Mouse (Mus musculus) midbrain, embryonic 16.5 days (tissue): ENCODE measurements at regions not wholly inside any gene's neighbourhood (a gene's known extent, or its start where the extent isn't known, plus 50 kb on each side); places are given as distances from the start of the nearest gene placed in this dataset.

Experiments used
- ATAC-seq: fragments of 200-750 bp; cut with Nextera tagmentation; 2 replicates; pipeline ENCODE4 v1.8.0; 2017; ENCODE audit warnings: moderate TSS enrichment
- H3K27ac ChIP-seq: fragments of 300-500 bp; sonication (generic); 2 replicates; pipeline ENCODE4 v1.5.1; 2014; ENCODE audit warnings: mild to moderate bottlenecking, low read length, mixed read lengths
- H3K27me3 ChIP-seq: fragments of 300-500 bp; sonication (generic); 2 replicates; pipeline ENCODE4 v1.6.1; 2014; ENCODE audit warnings: low read depth, low read length, mixed read lengths; ENCODE audit not compliant: control insufficient read depth, insufficient read depth
- H3K36me3 ChIP-seq: fragments of 300-500 bp; sonication (generic); 2 replicates; pipeline ENCODE4 v1.6.1; 2014; ENCODE audit warnings: mild to moderate bottlenecking, low read length, moderate library complexity, mixed read lengths; ENCODE audit not compliant: control insufficient read depth, insufficient read depth
- H3K4me1 ChIP-seq: fragments of 300-500 bp; sonication (generic); 2 replicates; pipeline ENCODE4 v1.6.1; 2014; ENCODE audit warnings: mild to moderate bottlenecking, low read length, mixed read lengths; ENCODE audit not compliant: control insufficient read depth, insufficient read depth
- H3K4me2 ChIP-seq: fragments of 300-500 bp; sonication (generic); 2 replicates; pipeline ENCODE4 v1.6.1; 2014; ENCODE audit warnings: mild to moderate bottlenecking, low read length, mixed read lengths
- H3K4me3 ChIP-seq: fragments of 300-500 bp; sonication (generic); 2 replicates; pipeline ENCODE4 v1.5.1; 2014; ENCODE audit warnings: low read depth, mild to moderate bottlenecking, low read length, moderate library complexity, mixed read lengths
- H3K9ac ChIP-seq: fragments of 300-500 bp; sonication (generic); 2 replicates; pipeline ENCODE4 v1.6.1; 2014; ENCODE audit warnings: low read depth, low read length, mixed read lengths
- H3K9me3 ChIP-seq: fragments of 300-500 bp; sonication (generic); replicated peaks from 2 replicates; pipeline ENCODE4 v1.6.1; 2014; ENCODE audit warnings: mild to moderate bottlenecking, low read length, mixed read lengths; ENCODE audit not compliant: control insufficient read depth, poor library complexity, severe bottlenecking
- WGBS: fragments of 180-500 bp; shearing (Covaris S2); extraction: QIAGEN DNeasy Blood & Tissue Kit; methylation state at CpG from one replicate; pipeline ENCODE4 v1.1.7; 2014; 5-methylcytosine and 5-hydroxymethylcytosine counted together

DNA sequence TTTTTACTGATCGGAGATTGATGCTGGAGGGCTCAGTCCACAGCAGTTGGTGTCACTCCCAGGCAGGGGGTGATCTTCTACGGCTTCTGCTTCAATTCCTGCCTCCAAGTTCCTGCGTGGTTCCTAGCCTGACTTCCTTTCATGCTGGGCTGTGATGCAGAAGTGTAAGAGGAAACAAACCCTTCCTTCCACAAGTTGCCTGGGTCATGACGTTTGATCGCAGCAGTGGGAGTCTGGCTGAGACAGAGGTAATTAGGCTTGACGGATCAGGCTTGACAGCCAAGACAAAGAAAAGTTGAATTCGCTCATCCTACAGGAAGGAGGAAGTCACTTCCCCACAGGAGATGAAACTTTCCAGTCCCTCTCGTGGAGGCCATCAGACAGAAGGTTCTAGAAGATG, 77.2 kb upstream of the Ralgps2 start:
- Histone ChIP-seq H3K4me2 (no peak overlapping the region), H3K9ac (no peak overlapping the region), H3K4me3 (no peak overlapping the region), H3K9me3 (no peaks in the 10 kb centered on the region), H3K4me1 (no peaks in the 10 kb centered on the region; the same call in 1 of the 2 replicates), H3K27ac (no peak overlapping the region), H3K36me3 (no peaks in the 10 kb centered on the region), H3K27me3 (no peaks in the 10 kb centered on the region)
- 32% methylated on average over 8 of the region's 8 CpGs for WGBS
- no peak for ATAC-seq

DNA sequence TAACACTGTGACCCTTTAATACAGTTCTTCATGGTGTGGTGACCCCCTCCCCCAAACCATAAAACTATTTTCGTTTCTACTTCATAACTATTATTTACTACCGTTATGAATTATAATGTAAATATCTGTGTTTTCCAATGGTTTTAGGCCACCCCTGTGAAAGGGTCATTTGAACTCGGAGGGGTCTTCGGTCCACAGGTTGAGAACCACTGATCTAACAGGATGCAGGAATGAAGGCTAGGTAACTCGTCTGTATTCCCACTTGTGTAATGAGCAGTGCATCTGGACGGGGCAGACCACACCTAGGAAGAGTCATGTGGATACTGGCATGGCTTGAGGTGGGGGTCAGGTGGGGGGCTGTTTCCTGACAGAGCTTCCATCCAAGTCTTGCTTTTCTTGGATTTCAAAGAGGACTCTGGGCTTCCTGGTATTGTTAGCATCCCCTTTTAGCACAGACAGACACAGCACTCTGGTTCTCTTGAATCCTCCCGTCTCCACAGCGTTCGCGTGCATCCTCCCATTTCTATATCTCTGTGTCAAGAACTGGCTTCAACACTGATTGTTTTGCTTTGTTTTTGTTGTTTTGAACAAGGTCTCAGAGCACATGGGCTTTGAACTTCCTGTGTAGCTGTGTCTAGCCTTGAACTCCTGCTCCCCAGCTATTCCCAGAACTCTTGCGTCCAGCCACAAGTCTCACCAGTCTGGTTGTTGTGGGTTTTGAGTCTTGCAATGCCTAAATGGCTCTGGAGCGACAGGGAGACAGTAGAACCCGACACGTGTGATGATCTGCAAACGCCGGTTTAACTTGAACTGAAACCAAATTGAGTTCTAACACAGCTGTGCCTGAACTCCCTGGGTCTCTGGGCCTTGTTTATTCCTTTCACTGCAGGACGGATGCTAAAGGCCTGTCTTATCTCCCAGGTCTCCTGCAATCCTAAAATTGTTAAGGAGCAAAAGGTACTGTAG, 75.4 kb upstream of the Ralgps2 start:
- no peak for ATAC-seq
- no peak overlapping the region for H3K9ac ChIP-seq
- WGBS, result 87% methylated on average over 17 of the region's 17 CpGs
- no peak overlapping the region for H3K4me2 ChIP-seq
- no peak overlapping the region for H3K27ac ChIP-seq
- no peaks in the 10 kb centered on the region; the same call in 1 of the 2 replicates for H3K4me1 ChIP-seq
- H3K36me3 ChIP-seq, result no peaks in the 10 kb centered on the region
- no peaks in the 10 kb centered on the region for H3K9me3 ChIP-seq
- H3K27me3 ChIP-seq, result no peaks in the 10 kb centered on the region
- H3K4me3 ChIP-seq, result no peak overlapping the region

- 66% methylated on average over 7 of the region's 7 CpGs for WGBS
- no peak overlapping the region for H3K27ac ChIP-seq
- H3K4me1 ChIP-seq, result no peaks in the 10 kb centered on the region; the same call in 1 of the 2 replicates
- H3K9me3 ChIP-seq, result no peaks in the 10 kb centered on the region
- no peak overlapping the region for H3K9ac ChIP-seq
- H3K27me3 ChIP-seq, result no peaks in the 10 kb centered on the region
- H3K4me2 ChIP-seq, result no peak overlapping the region
- ATAC-seq, result no peak
- no peaks in the 10 kb centered on the region for H3K36me3 ChIP-seq
- no peak overlapping the region for H3K4me3 ChIP-seq
These were observed 74.2 kb upstream of the Ralgps2 start for GRCm38 (mm10) chr1:157013669-157014048.

GRCm38 (mm10) chr1:157012950-157013668, 73.7 kb upstream of the Ralgps2 start:
- no peaks in the 10 kb centered on the region; the same call in 1 of the 2 replicates for H3K4me1 ChIP-seq
- ATAC-seq, result no peak
- no peaks in the 10 kb centered on the region for H3K9me3 ChIP-seq
- no peak overlapping the region for H3K9ac ChIP-seq
- H3K27ac ChIP-seq, result no peak overlapping the region
- H3K27me3 ChIP-seq, result no peaks in the 10 kb centered on the region
- H3K4me2 ChIP-seq, result no peak overlapping the region
- H3K36me3 ChIP-seq, result no peaks in the 10 kb centered on the region
- no peak overlapping the region for H3K4me3 ChIP-seq
- 84% methylated on average over 7 of the region's 7 CpGs for WGBS

DNA sequence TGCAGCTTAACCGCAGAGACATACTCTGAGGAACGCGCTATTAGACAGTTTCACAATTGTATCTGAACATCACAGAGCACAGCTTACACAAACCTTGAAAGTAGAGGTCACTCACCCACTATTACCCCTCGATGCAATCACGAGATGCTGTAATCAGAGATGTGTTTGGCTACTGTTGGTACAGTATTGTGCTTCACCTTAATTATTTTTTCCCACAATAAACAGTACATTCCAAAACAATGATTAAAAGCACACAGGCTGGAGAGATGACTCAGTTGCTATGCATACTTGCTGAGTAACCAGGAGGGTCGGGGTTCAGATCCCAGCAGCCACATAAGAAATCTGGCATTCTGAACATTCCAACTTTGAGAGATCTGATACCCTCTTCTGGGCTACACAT, 71.8 kb upstream of the Ralgps2 start:
- no peaks in the 10 kb centered on the region for H3K27me3 ChIP-seq
- H3K9me3 ChIP-seq, result no peaks in the 10 kb centered on the region
- WGBS, result 88% methylated on average over 6 of the region's 6 CpGs
- H3K4me3 ChIP-seq, result no peak overlapping the region
- H3K27ac ChIP-seq, result no peak overlapping the region
- no peak overlapping the region for H3K9ac ChIP-seq
- H3K4me1 ChIP-seq, result no peaks in the 10 kb centered on the region; the same call in 1 of the 2 replicates
- no peak overlapping the region for H3K4me2 ChIP-seq
- ATAC-seq, result no peak
- no peaks in the 10 kb centered on the region for H3K36me3 ChIP-seq

DNA sequence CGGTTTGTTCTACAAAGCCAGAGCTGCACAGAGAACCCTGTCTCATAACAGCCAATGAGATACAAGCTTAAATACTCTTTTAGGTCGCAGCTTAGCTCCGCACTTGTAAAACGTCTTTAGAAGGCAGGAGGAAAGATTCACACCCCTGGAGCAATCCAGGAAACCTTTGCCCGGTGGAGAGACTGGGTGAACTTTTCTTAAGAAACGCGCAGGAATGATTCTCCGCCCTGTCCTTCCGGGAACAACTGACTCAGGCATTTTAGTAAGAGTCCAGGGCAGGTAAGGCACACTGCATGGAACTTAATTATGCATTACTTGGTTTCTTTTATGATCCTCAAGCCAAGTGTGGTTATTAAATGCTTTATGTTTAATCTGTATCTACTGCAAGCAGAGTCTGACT, 70.0 kb upstream of the Ralgps2 start:
- 78% methylated on average over 9 of the region's 9 CpGs for WGBS
- no peak for ATAC-seq
- no peak overlapping the region for H3K4me2 ChIP-seq
- no peak overlapping the region for H3K9ac ChIP-seq
- H3K27ac ChIP-seq, result no peak overlapping the region
- H3K4me3 ChIP-seq, result no peak overlapping the region
- no peaks in the 10 kb centered on the region for H3K9me3 ChIP-seq
- no peaks in the 10 kb centered on the region for H3K27me3 ChIP-seq
- no peaks in the 10 kb centered on the region for H3K36me3 ChIP-seq
- H3K4me1 ChIP-seq, result no peaks in the 10 kb centered on the region; the same call in 1 of the 2 replicates

GRCm38 (mm10) chr1:157007891-157008730, 68.7 kb upstream of the Ralgps2 start:
- Histone ChIP-seq H3K4me2 (no peak overlapping the region), H3K27ac (no peak overlapping the region), H3K4me1 (no peaks in the 10 kb centered on the region), H3K4me3 (no peak overlapping the region), H3K36me3 (no peaks in the 10 kb centered on the region), H3K9me3 (no peaks in the 10 kb centered on the region), H3K27me3 (no peaks in the 10 kb centered on the region), H3K9ac (no peak overlapping the region)
- WGBS, result 84% methylated on average over 4 of the region's 4 CpGs
- no peak for ATAC-seq

GRCm38 (mm10) chr1:157004312-157005074, 65.1 kb upstream of the Ralgps2 start:
- Histone ChIP-seq H3K27ac (no peak overlapping the region), H3K4me3 (no peak overlapping the region), H3K36me3 (no peaks in the 10 kb centered on the region), H3K9ac (no peak overlapping the region), H3K27me3 (no peaks in the 10 kb centered on the region), H3K9me3 (no peaks in the 10 kb centered on the region), H3K4me1 (no peaks in the 10 kb centered on the region), H3K4me2 (no peak overlapping the region)
- WGBS, result 90% methylated on average over 16 of the region's 16 CpGs
- ATAC-seq, result no peak
